Mouse (Mus musculus) C2C12 (cell line): ENCODE results near the gene Parp9. TPM values are rescaled to one million over a fixed set of nuclear protein-coding genes. Genes with fewer than 3 reads are reported as not detected.
"Not testable (repeated sequence)": the region's sequence is repeated elsewhere in the genome, so short reads cannot be mapped to it uniquely, and the experiment has no call there.

Experiments
- H3K27me3 ChIP-seq: one replicate; pipeline ENCODE4 v1.6.1; 2011; ENCODE audit not compliant: control insufficient read depth, insufficient read depth, insufficient read length
- H3K36me3 ChIP-seq: one replicate; pipeline ENCODE4 v1.6.1; 2011; ENCODE audit not compliant: control insufficient read depth, insufficient read depth
- H3K4me3 ChIP-seq: one replicate; pipeline ENCODE4 v1.5.1; 2011; ENCODE audit warnings: mild to moderate bottlenecking, control low read depth; ENCODE audit not compliant: poor library complexity, insufficient read depth, severe bottlenecking
- H3K79me2 ChIP-seq: one replicate; pipeline ENCODE4 v1.6.1; 2011; ENCODE audit not compliant: control insufficient read depth, insufficient read depth
- H3K79me3 ChIP-seq: one replicate; pipeline ENCODE4 v1.6.1; 2011; ENCODE audit warnings: low read depth, control low read depth
- H3ac ChIP-seq: one replicate; pipeline ENCODE3; 2011; ENCODE audit warnings: low read depth; ENCODE audit not compliant: control insufficient read depth, insufficient read length
- CEBPB ChIP-seq: IDR thresholded peaks from one replicate; pipeline ENCODE4 v1.6.1; 2011; ENCODE audit warnings: low read depth, mild to moderate bottlenecking, control low read depth, moderate library complexity
- CTCF ChIP-seq: IDR thresholded peaks from one replicate; pipeline ENCODE4 v1.5.1; 2011; ENCODE audit not compliant: control insufficient read depth, insufficient read depth, insufficient read length
- FOSL1 ChIP-seq: IDR thresholded peaks from one replicate; pipeline ENCODE4 v1.8.0; 2011; ENCODE audit warnings: mild to moderate bottlenecking, low read length; ENCODE audit not compliant: poor library complexity, insufficient read depth, severe bottlenecking
- MAX ChIP-seq: IDR thresholded peaks from one replicate; pipeline ENCODE4 v1.6.1; 2011; ENCODE audit warnings: mild to moderate bottlenecking, control low read depth
- MYOD1 ChIP-seq: IDR thresholded peaks from one replicate; pipeline ENCODE4 v1.6.1; 2011; ENCODE audit warnings: low read depth; ENCODE audit not compliant: control insufficient read depth, insufficient read length
- MYOG ChIP-seq: IDR thresholded peaks from one replicate; pipeline ENCODE4 v1.6.1; 2011; ENCODE audit not compliant: control insufficient read depth, insufficient read length; ENCODE audit errors: extremely low read depth
- USF1 ChIP-seq: IDR thresholded peaks from one replicate; pipeline ENCODE4 v1.6.1; 2011; ENCODE audit warnings: low read depth, mild to moderate bottlenecking, control low read depth, moderate library complexity
- long read RNA-seq, 2 experiments: library from polyadenylated mRNA; unstranded; transcript quantifications; one replicate each; pipeline ENCODE4 v2.0.0; 2019 to 2020
- polyA plus RNA-seq: library from polyadenylated mRNA; unstranded; fragments of >200 nt; fragmentation: generic; extraction: Trizol; gene quantifications from one replicate; pipeline ENCODE4 v1.2.1, GENCODE M21; 2012; ENCODE audit warnings: missing spikeins

The Parp9 gene
- 0.66 TPM for polyA plus RNA-seq
- long read RNA-seq, experiment 1, partial matches to known transcripts, result 1 of 2 reads
- long read RNA-seq, experiment 1, other reads (novel, unspliced or antisense), result 0 of 2 reads
- long read RNA-seq, experiment 2, transcript Parp9-203 (11 exons, 3,548 nt), result major isoform, 9 of 12 reads
- long read RNA-seq, experiment 2, partial matches to known transcripts, result 1 of 12 reads
- long read RNA-seq, experiment 2, other reads (novel, unspliced or antisense), result 2 of 12 reads

DNA sequence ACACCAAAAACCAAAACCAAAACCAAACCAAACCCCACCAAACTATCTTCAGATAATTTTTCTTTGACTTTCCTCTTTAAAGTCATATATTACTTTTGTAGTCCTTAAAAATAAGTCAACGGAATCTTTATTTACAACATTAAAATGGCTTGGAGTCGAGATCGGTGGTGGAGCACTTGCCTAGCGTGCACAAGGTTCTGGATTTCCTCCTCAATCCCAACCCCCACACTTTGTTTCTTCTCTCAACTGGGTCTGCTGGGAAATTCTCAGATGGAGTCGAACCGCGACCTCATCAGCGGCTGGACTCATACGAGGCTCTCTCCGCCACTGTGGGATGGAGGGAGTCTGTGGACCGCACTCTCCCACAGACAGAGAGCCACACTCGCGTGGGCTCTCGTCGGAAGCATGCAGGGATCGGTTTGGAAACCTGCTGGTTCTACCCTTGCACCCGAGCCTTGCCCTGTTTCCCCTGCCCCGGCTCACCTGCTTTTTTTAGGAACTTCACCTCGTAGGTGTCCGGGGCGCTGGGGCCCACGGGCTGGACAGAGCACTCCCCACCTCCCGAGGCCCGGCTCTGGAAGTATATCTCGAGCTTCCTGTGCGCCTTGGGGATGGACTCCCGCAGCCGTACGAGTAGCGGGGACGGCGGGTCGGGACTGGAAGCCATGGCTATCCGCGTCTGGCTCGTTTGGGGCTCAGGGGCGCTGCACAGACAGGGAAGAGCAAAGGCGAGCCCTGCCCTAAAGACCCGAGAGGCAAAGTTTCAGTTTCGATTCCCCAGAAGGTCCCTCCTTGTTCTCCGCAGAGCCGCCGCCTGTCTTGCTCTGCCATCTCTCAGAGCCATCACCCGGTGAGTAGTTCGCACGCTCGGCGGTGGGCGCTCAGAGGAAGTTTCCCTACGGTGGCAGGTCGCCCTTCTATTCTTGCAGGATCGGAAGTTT lies at the start of gene Parp9, which contains the start of gene Dtx3l:
TSS of gene Parp9 (plus strand) at position 260 of the 941 bp plus-strand sequence.
TSS of gene Dtx3l (minus strand) at position 941 of the 941 bp plus-strand sequence.
- Histone ChIP-seq H3K79me2 (no peaks in the 10 kb centered on the region), H3K36me3 (no peaks in the 10 kb centered on the region), H3ac (peak within 1 kb of the TSS; percentile 28), H3K27me3 (no peaks in the 10 kb centered on the region), H3K79me3 (no peaks in the 10 kb centered on the region), H3K4me3 (peak within 1 kb of the TSS; percentile 52)
- no peak for TF ChIP-seq FOSL1
- no peak for TF ChIP-seq USF1
- no peak for TF ChIP-seq MYOG
- TF ChIP-seq CTCF, result no peak
- no peak for TF ChIP-seq CEBPB

GRCm38 (mm10) chr16:35888910-35889309 lies 49.4 kb upstream of the Parp9 start:
- H3K4me3 ChIP-seq, result no peak overlapping the region
- no peak overlapping the region for H3ac ChIP-seq
- no peak for TF ChIP-seq MYOD1
- no peak for TF ChIP-seq FOSL1
- no peak for TF ChIP-seq CEBPB
- TF ChIP-seq USF1, result no peak
- no peak for TF ChIP-seq MYOG
- no peak for TF ChIP-seq CTCF
- TF ChIP-seq MAX, result no peak
- no peaks in the 10 kb centered on the region for H3K36me3 ChIP-seq
- H3K27me3 ChIP-seq, result peaks cover 10% of the 10 kb centered on the region
- no peaks in the 10 kb centered on the region for H3K79me2 ChIP-seq
- no peaks in the 10 kb centered on the region for H3K79me3 ChIP-seq

DNA sequence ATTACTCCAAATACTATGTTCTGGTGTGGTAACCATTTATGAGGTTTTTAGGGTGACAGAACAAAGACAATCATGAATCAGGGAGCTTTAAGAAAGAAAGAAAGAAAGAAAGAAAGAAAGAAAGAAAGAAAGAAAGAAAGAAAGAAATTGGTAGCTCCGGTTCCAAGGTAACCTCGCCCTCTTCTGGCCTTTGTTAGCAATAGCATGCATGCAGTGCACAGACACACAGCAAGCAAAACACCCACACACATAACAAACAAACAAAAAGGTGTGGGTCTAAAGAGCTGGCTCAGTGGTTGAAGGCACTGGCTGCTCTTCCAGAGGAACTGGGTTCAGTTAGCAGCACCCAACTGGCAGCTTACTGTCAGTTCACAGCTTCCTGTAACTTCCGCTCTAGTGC lies 47.6 kb upstream of the Parp9 start:
- H3K27me3 ChIP-seq, result peaks cover 4% of the 10 kb centered on the region
- TF ChIP-seq CEBPB, result no peak
- no peak for TF ChIP-seq MYOD1
- TF ChIP-seq MAX, result no peak
- no peak for TF ChIP-seq MYOG
- no peak for TF ChIP-seq FOSL1
- TF ChIP-seq CTCF, result no peak
- TF ChIP-seq USF1, result no peak
- H3K4me3 ChIP-seq, result no peak overlapping the region
- H3K79me2 ChIP-seq, result no peaks in the 10 kb centered on the region
- H3K36me3 ChIP-seq, result no peaks in the 10 kb centered on the region
- no peak overlapping the region for H3ac ChIP-seq
- H3K79me3 ChIP-seq, result no peaks in the 10 kb centered on the region

- H3ac ChIP-seq, H3K27me3 ChIP-seq, H3K4me3 ChIP-seq, H3K36me3 ChIP-seq, H3K79me2 ChIP-seq, H3K79me3 ChIP-seq: not testable (repeated sequence)
These were observed 46.7 kb upstream of the Parp9 start for GRCm38 (mm10) chr16:35891603-35892002.

- H3K27me3 ChIP-seq, result peaks cover 4% of the 10 kb centered on the region
- H3ac ChIP-seq, result no peak overlapping the region
- no peaks in the 10 kb centered on the region for H3K36me3 ChIP-seq
- H3K79me3 ChIP-seq, result no peaks in the 10 kb centered on the region
- TF ChIP-seq MYOG (no peak), MAX (no peak)
- no peak overlapping the region for H3K4me3 ChIP-seq
- no peaks in the 10 kb centered on the region for H3K79me2 ChIP-seq
These were observed 43.3 kb upstream of the Parp9 start for GRCm38 (mm10) chr16:35894997-35895396.

GRCm38 (mm10) chr16:35900541-35900940 lies 37.7 kb upstream of the Parp9 start:
- H3K4me3 ChIP-seq, result no peak overlapping the region
- H3K36me3 ChIP-seq, result no peaks in the 10 kb centered on the region
- TF ChIP-seq USF1 (no peak), MYOG (no peak), FOSL1 (no peak), MAX (no peak), CEBPB (no peak), CTCF (no peak), MYOD1 (no peak)

More at GRCm38 (mm10) chr16:35900541-35900940, 37.7 kb upstream of the Parp9 start:
- no peak overlapping the region for H3ac ChIP-seq
- H3K79me3 ChIP-seq, result no peaks in the 10 kb centered on the region
- no peaks in the 10 kb centered on the region for H3K27me3 ChIP-seq
- no peaks in the 10 kb centered on the region for H3K79me2 ChIP-seq
